Mouse (Mus musculus): ENCODE data around the gene Nlk.

GRCm38 (mm10) chr11:78567614-78568013 lies 129.6 kb downstream of the Nlk start:
- TF ChIP-seq POLR2A (IDR thresholded peaks at IDR 0.05; ENCODE audit: extremely low read depth, insufficient read depth, low read length) (no peak), CTCF (IDR thresholded peaks at IDR 0.05; ENCODE audit: low read depth, low read length) (no peak)

All from liver, adult 2 months (tissue).